Mouse (Mus musculus) gonadal fat pad, adult 2 months (tissue): ENCODE measurements around the gene Eid3. TPM values are rescaled to one million over a fixed set of nuclear protein-coding genes. Genes with fewer than 3 reads are reported as not detected.

Experiments used
- DNase-seq: peaks from one replicate; pipeline ENCODE4 v3.0.0-alpha.2; 2012; ENCODE audit warnings: low read depth
- polyA plus RNA-seq: library from polyadenylated mRNA; depleted of rRNA; stranded (reverse); fragments of >200 nt; gene quantifications from 2 replicates; pipeline ENCODE4 v1.2.3, GENCODE M21; 2012; rRNA removed

Gene Eid3
- 4.1 and 6.0 TPM in 2 replicates for polyA plus RNA-seq

GRCm38 (mm10) chr10:82866356-82866755 is at the start of gene Eid3:
Gene Eid3, plus strand, starts transcription at chr10:82866626.
- DNase-seq, result no peak

GRCm38 (mm10) chr10:82817514-82817913 is 48.9 kb upstream of the Eid3 start:
- no peak for DNase-seq

- DNase-seq, result no peak
Observed at GRCm38 (mm10) chr10:82817936-82818335, 48.5 kb upstream of the Eid3 start.

GRCm38 (mm10) chr10:82818661-82819060 is 47.8 kb upstream of the Eid3 start:
- DNase-seq, result no peak

- DNase-seq, result no peak
Observed at GRCm38 (mm10) chr10:82823108-82823778, 43.2 kb upstream of the Eid3 start.

GRCm38 (mm10) chr10:82823779-82824177 is 42.6 kb upstream of the Eid3 start:
- no peak for DNase-seq

- no peak for DNase-seq
Observed at GRCm38 (mm10) chr10:82824541-82824940, 41.9 kb upstream of the Eid3 start.

- DNase-seq, result no peak
Observed at GRCm38 (mm10) chr10:82826516-82826915, 39.9 kb upstream of the Eid3 start.

GRCm38 (mm10) chr10:82833926-82834325 is 32.5 kb upstream of the Eid3 start, which contains the start of gene Txnrd1:
Gene Txnrd1, plus strand, starts transcription at chr10:82833951.
- no peak for DNase-seq

GRCm38 (mm10) chr10:82835898-82836297 is 30.5 kb upstream of the Eid3 start:
- no peak for DNase-seq

GRCm38 (mm10) chr10:82838390-82838789 is 28.0 kb upstream of the Eid3 start:
- no peak for DNase-seq

GRCm38 (mm10) chr10:82844090-82844489 is 22.3 kb upstream of the Eid3 start:
- no peak for DNase-seq

- no peak for DNase-seq
Observed at GRCm38 (mm10) chr10:82844731-82845130, 21.7 kb upstream of the Eid3 start.

- no peak for DNase-seq
Observed at GRCm38 (mm10) chr10:82847821-82848459, 18.5 kb upstream of the Eid3 start.

- DNase-seq, result no peak
Observed at GRCm38 (mm10) chr10:82849686-82850353, 16.6 kb upstream of the Eid3 start.

GRCm38 (mm10) chr10:82850354-82850752 is 16.1 kb upstream of the Eid3 start:
- no peak for DNase-seq

- DNase-seq, result no peak
Observed at GRCm38 (mm10) chr10:82851751-82852150, 14.7 kb upstream of the Eid3 start.

- DNase-seq, result peak; percentile 71
Observed at GRCm38 (mm10) chr10:82858032-82858680, 8.3 kb upstream of the Eid3 start.

GRCm38 (mm10) chr10:82858691-82859532 is 7.5 kb upstream of the Eid3 start:
- DNase-seq, result no peak

GRCm38 (mm10) chr10:82859533-82859915 is 6.9 kb upstream of the Eid3 start:
- no peak for DNase-seq

- no peak for DNase-seq
Observed at GRCm38 (mm10) chr10:82860181-82860928, 6.1 kb upstream of the Eid3 start.
